Mouse (Mus musculus): ENCODE data around the gene Engase. TPM values are rescaled to one million over a fixed set of nuclear protein-coding genes. Genes with fewer than 3 reads are reported as not detected.

Gene Engase
- 7.0 and 7.8 TPM in 2 replicates for polyA plus RNA-seq (2012; rRNA removed)

GRCm38 (mm10) chr11:118476396-118477373, at the start of gene Engase:
TSS of gene Engase (plus strand) at chr11:118476829.

GRCm38 (mm10) chr11:118427986-118428385, 48.6 kb upstream of the Engase start, which contains the start of gene C1qtnf1:
TSS of gene C1qtnf1 (plus strand) at chr11:118428203.

Other genes with a start within 250 kb of the Engase start
- 22.7 and 23.1 TPM in 2 replicates for gene Cyth1, start 228.2 kb upstream of the Engase start, polyA plus RNA-seq (2012; rRNA removed)
- 18.2 and 19.4 TPM in 2 replicates for gene Usp36, start 186.6 kb upstream of the Engase start, polyA plus RNA-seq (2012; rRNA removed)
- 0.41 and 0.77 TPM in 2 replicates for gene Cep295nl, start 134.3 kb upstream of the Engase start, polyA plus RNA-seq (2012; rRNA removed)
- 33.5 and 56.2 TPM in 2 replicates for gene Timp2, start 121.1 kb upstream of the Engase start, polyA plus RNA-seq (2012; rRNA removed)
- gene Lgals3bp, start 74.7 kb upstream of the Engase start, polyA plus RNA-seq (2012; rRNA removed): 2.3 and 4.4 TPM in 2 replicates
- gene Cant1, start 57.7 kb upstream of the Engase start, polyA plus RNA-seq (2012; rRNA removed): 31.5 and 31.8 TPM in 2 replicates
- gene C1qtnf1, start 48.6 kb upstream of the Engase start, polyA plus RNA-seq (2012; rRNA removed): 2.0 and 3.7 TPM in 2 replicates